Mouse (Mus musculus) stomach, embryonic 14.5 days (tissue): ENCODE measurements around the gene Pdcd5. TPM values are rescaled to one million over a fixed set of nuclear protein-coding genes. Genes with fewer than 3 reads are reported as not detected.
A peak's percentile ranks its signal among the peaks of the same experiment; 100 is the strongest.

Experiments
- ATAC-seq: fragments of 200-750 bp; cut with Nextera tagmentation; 2 replicates; pipeline ENCODE4 v1.8.0; 2017; ENCODE audit warnings: low read depth, moderate TSS enrichment; ENCODE audit not compliant: insufficient number of reproducible peaks, insufficient read depth, low FRiP score
- H3K27ac ChIP-seq: fragments of 300-500 bp; sonication (generic); 2 replicates; pipeline ENCODE4 v1.5.1; 2014; ENCODE audit warnings: mild to moderate bottlenecking, low read length, moderate library complexity, mixed read lengths
- H3K27me3 ChIP-seq: fragments of 300-500 bp; sonication (generic); 2 replicates; pipeline ENCODE4 v1.6.1; 2014; ENCODE audit warnings: low read length, control low read depth, mixed read lengths; ENCODE audit not compliant: control insufficient read depth, insufficient read depth
- H3K36me3 ChIP-seq: fragments of 300-500 bp; sonication (generic); 2 replicates; pipeline ENCODE4 v1.6.1; 2014; ENCODE audit warnings: mild to moderate bottlenecking, control low read depth, low read length, moderate library complexity, mixed read lengths; ENCODE audit not compliant: control insufficient read depth, insufficient read depth
- H3K4me1 ChIP-seq: fragments of 300-500 bp; sonication (generic); 2 replicates; pipeline ENCODE4 v1.6.1; 2014; ENCODE audit warnings: low read length, control low read depth, mixed read lengths; ENCODE audit not compliant: control insufficient read depth, insufficient read depth
- H3K4me2 ChIP-seq: fragments of 300-500 bp; sonication (generic); replicated peaks from 2 replicates; pipeline ENCODE4 v1.6.1; 2014; ENCODE audit warnings: low read depth, low read length, control low read depth
- H3K4me3 ChIP-seq: fragments of 300-500 bp; sonication (generic); 2 replicates; pipeline ENCODE4 v1.5.1; 2014; ENCODE audit warnings: low read depth, low read length, control low read depth
- H3K9ac ChIP-seq: fragments of 300-500 bp; sonication (generic); replicated peaks from 2 replicates; pipeline ENCODE4 v1.6.1; 2014; ENCODE audit warnings: low read depth, mild to moderate bottlenecking, control low read depth, low read length, moderate library complexity, mixed read lengths
- H3K9me3 ChIP-seq: fragments of 300-500 bp; sonication (generic); 2 replicates; pipeline ENCODE4 v1.6.1; 2016; ENCODE audit warnings: low read depth, low read length, control low read depth; ENCODE audit not compliant: control insufficient read depth
- WGBS: fragments of 180-500 bp; shearing (Covaris S2); extraction: QIAGEN DNeasy Blood & Tissue Kit; methylation state at CpG from one replicate; pipeline ENCODE4 v1.1.7; 2014; 5-methylcytosine and 5-hydroxymethylcytosine counted together
- polyA plus RNA-seq: library from polyadenylated mRNA; unstranded; fragments of >200 nt; fragmentation: Nextera tagmentation; extraction: Ambion mirVana; gene quantifications from 2 replicates; pipeline ENCODE4 v1.2.1, GENCODE M21; 2014

The Pdcd5 gene
- 269 and 284 TPM in 2 replicates for polyA plus RNA-seq

DNA sequence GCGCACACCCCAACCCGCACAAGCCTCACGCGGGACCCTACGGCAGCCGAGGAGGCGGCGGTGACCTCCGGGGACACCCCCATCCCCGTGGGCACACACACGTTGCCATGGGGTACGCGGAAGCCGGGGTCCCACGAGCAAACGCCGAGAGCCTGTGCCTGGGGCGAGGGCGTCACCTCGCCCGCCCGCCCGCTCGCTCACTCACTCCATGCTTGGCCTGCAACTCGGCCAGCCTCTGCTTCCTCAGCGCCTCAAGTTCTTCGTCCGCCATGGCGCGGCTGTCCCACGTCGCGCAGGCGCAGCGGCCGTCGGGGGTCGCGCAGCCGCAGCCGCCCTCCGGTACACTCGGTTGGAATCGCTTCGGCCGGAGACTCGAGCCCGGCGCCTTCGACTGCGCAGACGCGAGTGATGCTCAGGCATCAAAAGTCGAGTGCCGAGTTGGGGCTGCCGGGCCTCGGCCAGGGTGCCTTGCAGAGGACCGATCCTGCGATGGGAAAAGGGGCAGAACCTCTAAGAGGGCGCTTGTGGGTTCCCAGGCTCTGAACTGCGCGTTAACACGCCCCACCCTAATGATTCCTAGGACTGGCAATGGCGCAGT, at the start of gene Pdcd5:
Gene Pdcd5, minus strand, starts transcription at position 421 of the 598 bp plus-strand sequence.
- ATAC-seq: peak; percentile 91

DNA sequence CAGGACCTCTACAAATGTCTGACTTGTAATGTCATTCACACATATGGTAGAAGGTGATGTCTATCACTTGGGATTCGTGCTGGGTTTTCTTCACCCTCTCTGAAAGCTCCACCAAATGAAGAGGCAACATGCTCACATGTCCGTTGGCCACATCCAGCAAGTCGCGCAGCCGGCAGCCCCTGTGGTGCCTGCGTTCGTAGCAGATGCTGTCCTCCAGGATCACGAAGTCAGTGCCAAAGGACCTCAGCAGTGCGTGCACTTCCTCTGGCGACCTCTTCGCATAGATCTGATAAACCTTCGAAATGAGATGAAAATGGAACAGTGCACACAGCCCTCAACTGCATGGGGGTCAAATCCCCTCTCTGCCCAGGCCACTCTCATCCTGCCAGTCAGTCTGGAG, 45.3 kb upstream of the Pdcd5 start:
- H3K9me3 ChIP-seq: no peaks in the 10 kb centered on the region
- no peak overlapping the region for H3K9ac ChIP-seq
- peaks cover 13% of the 10 kb centered on the region for H3K36me3 ChIP-seq
- no peak overlapping the region for H3K4me2 ChIP-seq
- H3K27me3 ChIP-seq: no peaks in the 10 kb centered on the region
- no peak overlapping the region for H3K4me3 ChIP-seq
- no peaks in the 10 kb centered on the region for H3K4me1 ChIP-seq
- H3K27ac ChIP-seq: no peak overlapping the region
- ATAC-seq: no peak
- WGBS: 90% methylated on average over 12 of the region's 12 CpGs

More for the DNA sequence above, at the start of gene Pdcd5:
- WGBS: under 1% methylated on average over 59 of the region's 64 CpGs
- H3K9me3 ChIP-seq: no peaks in the 10 kb centered on the region
- no peaks in the 10 kb centered on the region for H3K27me3 ChIP-seq
- H3K36me3 ChIP-seq: peaks cover 21% of the 10 kb centered on the region
- peak within 1 kb of the TSS; percentile 6; the same call in 1 of the 2 replicates for H3K27ac ChIP-seq
- H3K4me3 ChIP-seq: peak within 1 kb of the TSS; percentile 62
- H3K9ac ChIP-seq: peak within 1 kb of the TSS; percentile 76
- H3K4me2 ChIP-seq: peak within 1 kb of the TSS; percentile 53
- 0 out of 2 replicates have a peak, but pooled peaks cover 5% of the 10 kb centered on the region for H3K4me1 ChIP-seq

DNA sequence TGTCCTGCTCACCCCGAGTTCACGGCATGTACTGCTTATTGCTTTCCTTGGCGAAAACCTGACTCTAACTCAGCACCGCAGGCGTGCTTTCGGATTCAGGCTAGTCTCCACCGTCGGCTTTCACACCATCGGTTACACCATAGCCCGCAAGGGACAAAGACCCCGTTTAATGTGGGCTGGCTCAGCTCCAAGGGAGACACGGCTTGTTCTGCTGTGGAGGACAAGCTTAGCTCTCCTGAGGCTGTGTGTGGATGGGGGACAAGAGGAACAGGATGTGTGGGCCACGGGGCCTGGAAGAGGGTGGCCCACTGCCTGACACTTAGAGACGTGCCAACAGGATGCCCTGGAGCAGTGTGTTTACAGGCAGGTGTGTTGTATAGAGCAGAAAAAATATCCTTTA, 44.8 kb upstream of the Pdcd5 start:
- Histone ChIP-seq H3K4me2 (no peak overlapping the region), H3K36me3 (peaks cover 13% of the 10 kb centered on the region), H3K9me3 (no peaks in the 10 kb centered on the region), H3K9ac (no peak overlapping the region), H3K4me1 (no peaks in the 10 kb centered on the region), H3K4me3 (no peak overlapping the region), H3K27me3 (no peaks in the 10 kb centered on the region), H3K27ac (no peak overlapping the region)
- 86% methylated on average over 14 of the region's 14 CpGs for WGBS
- ATAC-seq: no peak

DNA sequence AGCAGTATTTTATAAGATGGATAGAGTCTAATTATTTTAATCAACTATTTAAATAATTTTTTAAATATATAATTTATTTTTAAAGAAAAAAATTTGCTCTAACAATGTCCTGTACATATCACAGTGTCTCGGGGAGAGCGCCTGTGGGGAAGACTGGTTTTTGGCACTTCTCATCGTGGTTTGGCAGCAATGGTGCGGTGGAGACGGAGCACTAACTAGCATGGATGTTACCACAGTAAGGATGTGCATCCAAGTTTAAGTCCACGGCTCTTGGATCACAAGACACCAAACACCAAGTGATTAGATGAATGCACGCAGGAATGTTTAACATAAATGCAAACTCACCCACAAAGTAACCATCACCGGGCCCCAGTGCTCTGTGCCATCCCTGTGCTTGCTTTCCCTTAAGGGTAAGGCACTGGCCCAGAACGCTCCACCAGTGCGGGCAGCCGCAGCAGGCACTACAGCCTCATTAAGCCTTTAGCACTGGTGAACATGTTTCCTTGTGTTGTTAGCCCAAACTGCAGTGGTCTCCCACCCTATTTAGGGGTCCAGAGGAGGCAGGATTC, 41.5 kb upstream of the Pdcd5 start:
- Histone ChIP-seq H3K4me2 (no peak overlapping the region), H3K4me3 (no peak overlapping the region)
- 91% methylated on average over 11 of the region's 11 CpGs for WGBS

DNA sequence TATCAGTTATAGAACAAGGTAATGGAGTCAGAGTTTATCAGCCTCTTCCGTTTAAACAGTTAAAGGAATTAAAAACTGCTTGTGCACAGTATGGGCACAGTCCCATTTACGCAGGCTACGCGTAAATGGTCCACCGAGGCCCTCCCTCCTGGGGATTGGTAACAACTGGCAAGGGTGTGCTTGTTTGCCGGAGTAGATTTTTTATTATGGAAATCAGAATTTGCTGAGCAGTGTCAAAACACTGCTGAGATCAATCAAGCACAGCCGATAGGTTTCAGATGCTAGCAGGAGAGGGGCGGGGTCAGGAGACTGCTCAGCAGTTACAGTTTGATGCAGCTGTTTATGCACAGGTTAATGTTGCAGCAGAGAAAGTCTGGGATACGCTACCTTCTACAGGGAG, 41.0 kb upstream of the Pdcd5 start:
- H3K27ac ChIP-seq: no peak overlapping the region
- no peak overlapping the region for H3K4me2 ChIP-seq
- ATAC-seq: no peak
- no peaks in the 10 kb centered on the region for H3K27me3 ChIP-seq
- H3K9ac ChIP-seq: no peak overlapping the region
- WGBS: 61% methylated on average over 9 of the region's 9 CpGs
- no peaks in the 10 kb centered on the region for H3K4me1 ChIP-seq
- peaks cover 13% of the 10 kb centered on the region for H3K36me3 ChIP-seq
- no peak overlapping the region for H3K4me3 ChIP-seq
- H3K9me3 ChIP-seq: no peaks in the 10 kb centered on the region

More for the DNA sequence above, 41.5 kb upstream of the Pdcd5 start:
- Histone ChIP-seq H3K9me3 (no peaks in the 10 kb centered on the region), H3K36me3 (peaks cover 13% of the 10 kb centered on the region), H3K27ac (no peak overlapping the region), H3K4me1 (no peaks in the 10 kb centered on the region), H3K9ac (no peak overlapping the region), H3K27me3 (no peaks in the 10 kb centered on the region)
- ATAC-seq: no peak

DNA sequence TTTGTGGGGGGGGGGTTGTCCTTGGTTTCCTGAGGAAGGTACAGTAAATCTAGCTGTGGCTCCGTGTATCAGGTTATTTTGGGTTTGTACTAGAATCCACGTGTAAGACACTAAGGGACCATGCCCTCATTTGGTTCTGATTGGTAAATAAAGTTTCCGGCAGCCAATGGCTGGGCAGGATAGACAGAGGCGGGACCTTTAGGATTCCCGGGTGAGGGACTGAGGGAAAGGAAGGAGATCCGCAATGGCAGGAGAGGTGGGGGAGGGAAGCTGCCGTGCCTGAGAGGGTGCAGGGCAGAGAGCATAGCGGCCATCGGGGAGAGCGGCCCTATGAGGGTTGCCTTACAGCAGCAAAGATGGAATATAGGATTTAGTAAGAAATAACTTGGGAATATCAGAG, 39.9 kb upstream of the Pdcd5 start:
- Histone ChIP-seq H3K36me3 (peaks cover 11% of the 10 kb centered on the region), H3K27me3 (no peaks in the 10 kb centered on the region), H3K9me3 (no peaks in the 10 kb centered on the region), H3K27ac (no peak overlapping the region), H3K4me3 (peak overlapping the region; percentile 0; the same call in 1 of the 2 replicates), H3K9ac (no peak overlapping the region), H3K4me2 (peak overlapping the region; percentile 15; the same call in 1 of the 2 replicates), H3K4me1 (no peaks in the 10 kb centered on the region)
- 27% methylated on average over 10 of the region's 10 CpGs for WGBS
- no peak for ATAC-seq

DNA sequence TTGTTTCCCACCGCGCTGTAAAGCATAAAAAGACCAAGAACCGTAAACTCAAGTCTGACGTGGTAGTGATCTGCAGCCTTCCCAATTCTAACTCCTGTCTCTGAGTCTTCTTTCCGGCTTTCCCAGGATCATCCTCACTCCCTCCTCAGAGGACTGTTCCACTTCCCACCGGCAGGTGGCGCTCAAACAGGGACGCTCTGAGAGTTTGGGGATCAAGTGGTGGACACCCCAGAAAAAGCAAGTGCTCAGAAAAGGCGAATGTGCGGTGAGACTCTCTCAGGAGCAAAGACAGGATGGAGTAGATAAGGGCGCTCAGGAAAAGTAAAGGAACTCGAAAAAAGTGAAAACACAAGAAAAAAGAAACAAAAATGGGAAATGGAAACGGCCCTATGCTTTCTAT, 39.4 kb upstream of the Pdcd5 start:
- ATAC-seq: no peak
- H3K4me2 ChIP-seq: peak overlapping the region; percentile 15; the same call in 1 of the 2 replicates
- H3K4me3 ChIP-seq: peak overlapping the region; percentile 0; the same call in 1 of the 2 replicates
- H3K4me1 ChIP-seq: no peaks in the 10 kb centered on the region
- H3K9me3 ChIP-seq: no peaks in the 10 kb centered on the region
- peaks cover 9% of the 10 kb centered on the region for H3K36me3 ChIP-seq
- H3K27me3 ChIP-seq: no peaks in the 10 kb centered on the region
- no peak overlapping the region for H3K9ac ChIP-seq
- H3K27ac ChIP-seq: no peak overlapping the region
- 26% methylated on average over 13 of the region's 13 CpGs for WGBS

DNA sequence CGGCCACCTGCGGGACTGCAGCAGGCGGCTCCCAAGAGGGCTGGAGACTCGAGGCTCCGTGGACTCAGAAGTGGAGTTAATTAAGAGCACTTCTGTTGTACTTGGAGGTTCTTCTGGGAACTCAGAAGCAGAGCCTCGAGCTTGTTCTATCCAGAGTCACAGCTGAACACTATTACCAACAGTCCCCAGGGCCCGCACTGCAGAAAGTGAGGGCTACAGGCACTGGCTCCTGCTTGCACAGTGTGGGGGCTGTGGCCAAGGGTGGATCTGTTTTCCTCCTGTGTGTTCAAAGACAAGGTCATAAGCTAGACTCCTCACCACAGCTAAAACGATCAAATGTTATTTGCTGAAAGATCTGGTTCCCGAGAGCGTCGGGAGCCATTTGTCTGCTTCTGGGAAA, 38.9 kb upstream of the Pdcd5 start:
- 63% methylated on average over 11 of the region's 11 CpGs for whole genome bisulfite sequencing
- H3K4me2 ChIP-seq: no peak overlapping the region
- H3K4me1 ChIP-seq: no peaks in the 10 kb centered on the region
- no peak overlapping the region for H3K9ac ChIP-seq
- no peak overlapping the region for H3K4me3 ChIP-seq
- no peaks in the 10 kb centered on the region for H3K27me3 ChIP-seq
- peaks cover 9% of the 10 kb centered on the region for H3K36me3 ChIP-seq
- no peak for ATAC-seq
- H3K9me3 ChIP-seq: no peaks in the 10 kb centered on the region
- H3K27ac ChIP-seq: no peak overlapping the region
